Mouse (Mus musculus) brain, adult 2 months (tissue): ENCODE results near the gene Pcid2.
A peak's percentile ranks its signal among the peaks of the same experiment; 100 is the strongest.
"Not testable (repeated sequence)": the region's sequence is repeated elsewhere in the genome, so short reads cannot be mapped to it uniquely, and the experiment has no call there.

Source experiments
- DNase-seq: peaks from one replicate; pipeline ENCODE4 v3.0.0; 2011; ENCODE audit warnings: low read depth, low spot score

Pcid2 gene

DNA sequence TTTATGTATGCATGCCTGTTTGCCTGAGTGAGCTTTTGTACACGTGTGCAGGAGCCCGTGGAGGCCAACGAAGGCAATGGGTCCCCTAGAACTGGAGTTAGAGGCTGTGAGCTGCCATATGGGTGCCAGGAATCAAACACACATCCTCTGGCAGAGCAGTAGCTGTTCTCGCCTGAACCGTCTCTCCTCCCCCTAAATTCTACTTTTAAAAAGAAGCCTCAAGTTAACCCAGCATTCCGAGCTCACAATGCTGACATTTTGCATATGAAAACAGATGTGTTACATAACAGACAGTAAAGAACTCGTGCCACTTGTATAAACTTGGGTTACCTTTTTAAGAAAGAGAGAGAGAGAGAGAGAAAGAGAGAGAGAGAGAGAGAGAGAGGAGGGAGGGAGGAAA is 27.7 kb downstream of the Pcid2 start:
- DNase-seq: peak; percentile 54

DNA sequence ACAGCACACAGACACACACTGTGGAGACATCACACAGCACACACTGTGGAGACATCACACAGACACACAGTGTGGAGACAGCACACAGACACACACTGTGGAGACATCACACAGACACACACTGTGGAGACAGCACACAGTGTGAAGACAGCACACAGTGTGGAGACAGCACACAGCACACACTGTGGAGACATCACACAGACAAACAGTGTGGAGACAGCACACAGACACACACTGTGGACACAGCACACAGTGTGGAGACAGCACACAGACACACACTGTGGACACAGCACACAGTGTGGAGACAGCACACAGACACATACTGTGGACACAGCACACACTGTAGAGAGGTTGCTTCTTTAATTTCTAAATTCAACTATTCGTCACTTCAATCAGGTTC is 29.7 kb downstream of the Pcid2 start:
- DNase-seq: not testable (repeated sequence)

- DNase-seq: no peak
Measured at GRCm38 (mm10) chr8:13075044-13075443, 30.2 kb downstream of the Pcid2 start.

DNA sequence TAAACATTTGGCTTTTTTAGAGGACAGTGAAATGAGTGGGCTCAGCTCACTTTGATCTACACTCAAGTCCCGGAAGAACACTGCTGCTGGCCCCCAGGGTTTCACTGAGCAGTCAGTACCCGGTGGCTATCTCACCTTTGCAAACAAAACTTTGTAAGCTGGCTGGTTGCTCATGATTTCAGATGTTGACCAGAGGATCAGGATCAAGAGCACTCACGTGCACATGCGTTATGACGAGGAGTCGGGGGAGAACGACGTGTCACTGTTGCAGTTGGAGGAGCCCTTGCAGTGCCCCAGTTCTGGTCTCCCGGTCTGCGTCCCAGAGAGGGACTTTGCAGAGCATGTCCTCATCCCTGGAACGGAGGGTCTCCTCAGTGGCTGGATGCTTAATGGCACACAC is 32.0 kb downstream of the Pcid2 start:
- DNase-seq: no peak

- DNase-seq: no peak
Measured at GRCm38 (mm10) chr8:13063112-13063511, 42.1 kb downstream of the Pcid2 start.

DNA sequence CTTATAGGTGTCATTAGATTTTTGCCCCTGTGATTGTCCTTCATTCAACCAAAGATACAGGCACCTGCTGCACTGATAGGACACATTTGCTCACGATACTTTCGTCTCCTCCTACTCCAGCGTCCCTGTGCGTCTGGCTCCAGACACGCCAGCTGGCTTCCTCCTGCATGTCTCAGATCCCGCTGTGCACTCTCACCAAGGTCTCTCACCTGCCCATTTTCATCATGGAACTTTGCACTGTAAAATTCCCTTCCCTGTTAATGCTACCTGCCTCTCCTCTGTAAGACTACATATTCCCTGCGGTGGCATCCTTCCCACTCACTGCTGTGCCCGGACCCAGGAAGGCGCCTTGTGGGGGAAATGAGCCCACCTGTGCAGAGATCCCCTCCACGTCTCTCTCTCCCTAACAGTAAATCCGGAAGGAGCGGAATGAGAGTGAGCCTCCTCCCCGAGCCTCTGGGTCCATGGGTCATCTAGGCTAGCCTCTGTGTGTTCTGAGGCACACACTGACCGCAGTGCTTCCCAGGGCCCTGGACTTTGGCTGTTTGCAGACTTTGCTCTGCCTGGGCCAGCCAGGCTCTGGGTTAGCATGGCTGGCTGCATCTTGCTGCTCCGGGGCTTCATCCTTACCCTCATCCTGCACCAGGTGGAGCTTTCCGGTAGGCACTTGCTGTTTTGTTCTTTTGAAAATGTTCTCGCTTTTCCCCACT is 44.7 kb downstream of the Pcid2 start, which contains the start of gene Proz:
Gene Proz, plus strand, starts transcription at position 474 of the 710 bp plus-strand sequence.
- DNase-seq: no peak

DNA sequence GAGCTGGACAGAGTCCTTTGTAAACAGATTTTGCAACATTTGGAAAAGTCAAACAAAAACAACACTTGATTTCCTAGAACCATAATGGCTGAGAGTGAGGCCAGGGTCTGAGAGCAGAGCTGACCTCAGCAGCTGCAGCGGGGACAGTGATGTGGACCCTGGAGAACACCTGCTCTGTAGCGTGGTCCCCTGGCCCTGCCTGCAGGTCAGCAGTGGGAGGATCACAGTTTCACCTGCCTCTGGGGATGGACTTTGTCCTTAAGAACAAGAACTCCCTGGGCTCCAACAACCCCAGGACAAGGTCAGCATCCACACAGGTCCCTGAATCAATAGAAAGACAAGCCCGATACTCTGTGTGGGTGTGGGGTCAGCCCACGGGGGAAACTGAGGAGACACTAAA is 47.9 kb downstream of the Pcid2 start:
- no peak for DNase-seq

DNA sequence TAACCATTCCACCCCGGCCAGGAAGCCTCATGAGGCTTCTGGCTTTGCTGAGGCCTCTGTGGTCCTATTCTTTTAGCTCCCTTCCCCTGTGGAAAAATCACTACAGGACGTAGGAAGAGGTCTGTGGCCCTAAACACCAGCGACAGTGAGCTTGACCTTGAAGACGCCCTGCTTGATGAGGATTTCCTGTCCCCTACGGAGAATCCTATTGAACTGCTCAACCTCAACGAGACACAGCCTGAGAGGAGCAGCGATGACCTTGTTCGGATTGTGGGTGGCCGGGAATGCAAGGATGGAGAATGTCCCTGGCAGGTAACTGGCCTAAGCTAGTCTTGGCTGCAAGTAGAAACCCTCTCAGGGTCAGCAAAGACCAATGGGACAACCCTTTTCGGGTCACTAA is 54.7 kb downstream of the Pcid2 start:
- no peak for DNase-seq

GRCm38 (mm10) chr8:13047652-13048051 is 57.6 kb downstream of the Pcid2 start:
- peak; percentile 26 for DNase-seq

DNA sequence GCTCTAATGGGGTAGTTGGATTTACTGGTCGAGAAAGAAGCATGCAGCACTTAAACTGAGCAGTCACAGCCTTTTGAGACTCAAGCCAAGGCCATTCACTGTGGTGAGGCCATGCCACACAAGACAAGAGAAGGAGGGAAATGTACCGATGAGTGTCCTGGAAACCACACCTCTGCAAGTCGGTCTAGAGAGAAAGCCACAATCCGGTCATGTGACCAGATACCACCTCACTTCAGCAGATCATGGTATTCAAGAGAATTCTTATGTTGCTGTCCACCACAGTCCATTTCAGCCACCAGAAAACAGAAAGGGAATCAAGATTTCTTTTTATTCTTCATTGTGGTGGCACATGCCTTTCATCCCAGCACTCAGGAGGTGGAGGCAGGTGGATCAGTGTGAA is 63.8 kb downstream of the Pcid2 start:
- DNase-seq: no peak

DNA sequence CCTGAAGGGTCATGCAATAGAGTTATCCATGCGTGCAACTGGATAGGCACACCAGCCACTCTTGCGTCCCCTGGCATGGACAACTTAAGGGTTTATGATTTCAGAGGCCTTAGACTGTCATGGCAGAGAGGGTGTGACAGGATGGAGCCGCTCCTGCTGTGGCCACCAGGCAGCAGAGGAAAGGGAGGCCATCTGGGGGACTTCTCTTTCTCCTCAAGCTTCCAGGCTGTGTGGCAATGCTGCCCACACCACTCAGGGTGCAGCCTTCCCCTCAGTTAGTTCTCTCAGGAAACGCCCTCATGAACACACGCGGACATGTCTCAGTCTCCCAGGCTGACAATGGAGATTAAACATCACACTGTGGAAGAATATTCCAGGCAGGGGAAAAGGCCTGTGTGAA is 66.2 kb downstream of the Pcid2 start:
- DNase-seq: no peak

- DNase-seq: no peak
Measured at GRCm38 (mm10) chr8:13037569-13037968, 67.7 kb downstream of the Pcid2 start.

GRCm38 (mm10) chr8:13037015-13037414 is 68.2 kb downstream of the Pcid2 start, which contains the start of gene F10:
F10 (plus strand) TSS chr8:13037308.
- DNase-seq: no peak

DNA sequence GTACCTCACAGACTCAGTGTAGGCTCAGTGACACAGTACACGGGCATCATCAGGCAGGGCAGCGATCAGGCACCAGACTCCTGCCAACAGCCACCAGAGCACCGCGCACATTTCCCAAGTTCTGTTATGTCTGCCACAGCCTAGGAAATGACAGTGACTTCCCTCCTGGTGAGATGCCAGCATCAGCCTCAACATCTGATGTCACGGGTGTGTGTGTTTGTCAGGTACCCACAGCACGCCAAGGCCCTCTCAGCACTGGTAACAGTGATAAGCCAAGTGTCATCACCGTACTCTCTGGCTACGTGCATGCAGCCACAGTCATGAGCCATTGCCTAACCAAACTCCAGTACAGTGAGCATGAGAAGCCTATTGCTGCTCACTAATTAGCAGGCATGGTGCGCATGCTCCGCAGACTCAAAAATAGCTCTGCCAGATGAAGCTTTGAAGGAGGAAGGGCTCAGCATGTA is 68.9 kb downstream of the Pcid2 start:
- peak; percentile 91 for DNase-seq

DNA sequence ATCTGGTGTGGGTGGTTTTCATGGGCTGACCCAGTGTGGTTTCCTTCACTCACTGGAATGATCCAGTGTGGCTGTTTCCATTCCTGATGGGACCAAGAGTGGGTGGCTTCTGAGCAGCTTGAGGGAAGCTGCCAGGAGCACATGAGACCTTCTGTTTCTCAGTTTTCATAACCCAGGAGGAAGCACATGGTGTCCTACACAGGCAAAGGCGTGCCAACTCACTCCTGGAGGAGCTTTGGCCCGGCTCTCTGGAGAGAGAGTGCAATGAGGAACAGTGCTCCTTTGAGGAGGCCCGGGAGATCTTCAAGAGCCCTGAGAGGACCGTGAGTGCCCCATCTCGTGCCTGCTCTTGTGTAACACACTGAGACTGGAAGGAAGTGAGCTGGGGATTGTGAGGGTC is 76.8 kb downstream of the Pcid2 start:
- peak; percentile 93 for DNase-seq

DNA sequence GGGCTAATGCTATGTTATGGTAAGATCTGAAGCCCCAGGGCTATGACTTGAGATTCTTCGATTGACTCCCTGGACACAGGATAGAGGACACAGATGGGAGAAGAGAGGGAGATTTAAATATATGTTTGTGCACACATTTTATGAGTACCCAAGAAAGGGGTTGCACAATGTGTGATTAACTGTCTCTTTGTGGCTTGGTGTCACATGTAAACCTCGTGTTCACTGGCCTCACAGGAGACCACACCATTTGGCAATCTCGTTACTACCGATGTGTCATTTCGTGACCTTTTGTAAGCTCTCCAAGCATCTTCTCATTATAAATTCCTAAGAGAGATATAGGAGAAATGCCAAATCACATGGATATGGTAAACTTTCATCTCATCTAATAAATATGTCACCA is 77.6 kb downstream of the Pcid2 start:
- no peak for DNase-seq
